Mouse (Mus musculus): ENCODE measurements at regions not wholly inside any gene's neighbourhood (a gene's known extent, or its start where the extent isn't known, plus 50 kb on each side); places are given as distances from the start of the nearest gene placed in this dataset.

DNA sequence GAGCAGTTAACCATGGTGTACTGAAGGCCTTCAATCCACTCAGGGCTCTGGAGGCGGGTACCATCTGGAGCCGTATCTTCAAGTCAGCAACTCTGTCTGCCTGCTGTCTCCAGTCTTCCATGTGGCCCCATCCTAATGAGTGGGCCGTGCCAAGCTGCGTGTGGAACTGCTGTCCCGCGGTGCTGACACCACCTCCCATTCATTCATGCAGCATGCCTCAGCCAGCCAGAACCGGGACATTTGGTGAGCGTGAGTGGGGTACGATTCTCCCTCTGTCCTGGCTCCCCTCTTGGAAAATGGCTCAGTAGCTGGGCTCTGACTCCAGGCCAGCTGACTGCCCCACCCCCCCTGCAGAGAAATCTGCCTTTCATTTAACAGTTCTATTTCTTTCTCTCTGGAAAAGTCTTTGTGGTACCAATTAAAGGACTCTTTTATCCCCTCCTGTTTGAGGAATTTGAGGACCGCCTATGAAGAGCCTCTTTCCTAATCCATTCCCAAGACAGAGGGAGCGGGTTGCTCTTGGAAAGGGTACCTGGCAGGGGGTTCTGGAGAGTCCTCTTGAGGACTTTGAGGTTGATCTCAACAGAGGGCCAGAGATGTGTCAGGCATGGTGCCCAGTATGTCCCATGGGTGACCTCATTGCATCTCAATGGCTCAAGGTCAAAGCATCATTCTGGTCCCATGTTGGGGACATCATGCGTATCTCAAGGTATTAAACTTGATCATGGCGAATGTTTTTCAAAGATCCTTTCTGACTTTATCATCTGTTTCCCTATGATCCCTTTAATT, 55.5 kb upstream of the Brd7 start:
- no peak for DNase-seq (ENCODE audit: low spot score in 2 of 2)

DNA sequence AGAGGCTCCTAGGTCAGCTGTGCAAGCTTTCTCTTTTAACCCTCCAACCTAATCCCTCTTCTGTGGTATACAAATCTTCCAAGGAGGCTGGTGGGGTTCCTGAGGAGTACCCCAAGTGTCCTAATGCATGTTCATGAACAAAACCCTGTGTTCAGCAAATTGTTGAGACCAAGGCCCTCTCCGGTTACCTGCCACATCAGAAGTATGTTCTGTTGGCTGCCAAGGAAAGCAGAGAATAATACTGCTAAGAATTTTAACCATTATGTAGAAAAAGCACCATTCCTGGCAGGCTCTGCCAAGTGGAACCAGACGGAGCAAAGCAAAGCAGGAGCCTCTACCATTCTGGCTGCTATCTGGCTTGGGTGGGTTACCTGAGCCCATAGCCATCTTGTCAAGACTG, 61.3 kb upstream of the Brd7 start:
- DNase-seq (ENCODE audit: low spot score in 2 of 2) = no peak

DNA sequence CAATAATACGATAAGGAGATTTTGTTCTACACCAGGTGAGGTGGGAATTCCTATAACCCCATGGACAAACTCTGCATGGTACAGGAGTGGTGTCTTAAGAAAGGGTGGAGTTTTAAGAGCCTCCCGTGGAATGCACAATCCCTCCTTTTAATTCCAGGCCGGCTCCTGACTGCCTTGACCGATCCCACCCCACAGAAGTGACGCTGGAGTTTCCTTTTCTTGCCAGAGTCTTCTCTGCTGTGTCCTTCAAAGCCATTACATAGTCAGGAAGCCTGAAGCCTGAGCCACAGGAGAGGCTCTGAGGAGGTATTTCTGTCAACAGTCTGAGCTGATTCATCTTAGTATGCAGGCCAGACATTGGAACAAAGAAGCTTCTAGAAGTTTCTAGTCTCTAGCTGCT, 66.6 kb upstream of the Brd7 start:
- no peak for DNase-seq (ENCODE audit: low spot score in 2 of 2)

DNA sequence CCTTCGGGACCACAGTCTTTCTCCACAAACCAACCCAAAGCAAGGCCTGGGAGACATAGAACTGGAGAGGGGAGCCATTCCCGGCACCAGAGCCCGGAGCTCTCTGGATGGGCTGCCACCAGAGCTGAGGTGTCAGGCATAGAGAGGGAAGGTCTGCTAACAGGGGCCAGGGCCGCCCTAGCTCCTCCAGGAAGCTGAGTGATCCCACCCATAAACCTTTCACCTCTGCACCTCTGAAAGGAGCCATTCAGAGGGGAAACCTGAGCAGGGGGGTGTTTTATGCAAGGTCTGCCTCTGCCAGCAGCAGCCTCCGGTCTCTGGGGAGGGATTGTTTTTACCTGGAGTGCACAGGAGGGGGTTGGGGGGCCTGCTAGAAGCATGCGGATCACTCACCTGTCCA, 69.4 kb upstream of the Brd7 start:
- no peak for DNase-seq (ENCODE audit: low spot score in 2 of 2)

DNA sequence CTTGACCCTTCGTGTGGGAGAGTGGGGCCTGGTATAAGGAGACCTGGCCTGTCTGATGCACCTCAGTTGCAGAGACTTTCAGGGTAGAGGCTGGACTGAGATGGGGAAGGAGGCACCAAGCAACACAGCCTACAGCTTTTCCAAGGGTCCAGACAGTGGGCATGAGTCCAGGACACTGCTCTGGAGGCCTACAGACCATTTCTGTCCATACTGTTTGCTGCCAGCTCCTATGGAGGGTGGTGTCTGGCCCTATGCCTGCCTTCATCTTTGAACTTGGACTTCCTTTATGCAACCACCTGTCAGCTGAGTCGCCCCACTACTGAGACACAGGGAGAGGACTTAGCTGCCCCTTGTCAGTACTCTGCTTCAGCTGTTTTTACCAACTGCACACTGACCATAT, 73.7 kb upstream of the Brd7 start:
- no peak for DNase-seq (ENCODE audit: low spot score in 2 of 2)

DNA sequence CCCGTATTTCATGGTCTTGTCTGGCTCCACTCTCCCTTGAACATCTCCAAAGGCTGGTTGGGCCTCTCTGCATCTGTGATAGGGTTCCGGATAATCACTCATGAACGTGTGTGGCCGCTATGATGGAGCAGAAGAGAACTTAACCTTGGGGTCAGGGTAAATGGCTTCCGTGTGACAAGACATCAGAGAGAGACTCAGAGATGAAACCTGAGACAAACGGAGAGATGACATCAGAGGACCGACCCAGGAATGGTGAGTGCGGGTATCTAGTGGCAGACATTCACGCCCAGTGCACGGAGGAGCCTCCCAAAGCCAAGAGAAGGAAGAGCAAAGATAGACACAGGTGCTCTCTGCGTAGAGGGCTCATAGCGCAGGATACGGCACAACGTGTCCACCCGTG, 78.2 kb upstream of the Brd7 start:
- no peak for DNase-seq (ENCODE audit: low spot score in 2 of 2)

DNA sequence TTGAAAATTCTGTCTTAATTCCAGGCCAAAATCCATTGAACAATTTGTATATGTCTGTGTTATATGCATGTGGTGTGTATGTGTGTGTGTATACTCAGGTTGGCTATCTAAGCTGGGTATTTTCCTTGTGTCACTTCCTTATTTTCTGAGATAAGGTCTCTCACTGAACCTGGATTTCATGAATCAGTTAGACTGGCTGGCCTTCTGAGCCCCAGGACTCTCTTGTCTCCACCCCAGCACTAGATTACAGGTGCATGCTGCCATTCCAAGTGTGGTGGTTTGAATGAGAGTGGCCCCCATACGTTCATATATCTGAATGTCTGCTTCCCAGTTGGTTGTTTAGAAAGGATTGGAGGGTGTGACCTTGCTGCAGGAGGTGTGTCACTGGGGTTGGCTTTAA, 77.8 kb upstream of the Nkd1 start:
- DNase-seq (ENCODE audit: low spot score in 2 of 2) = no peak

DNA sequence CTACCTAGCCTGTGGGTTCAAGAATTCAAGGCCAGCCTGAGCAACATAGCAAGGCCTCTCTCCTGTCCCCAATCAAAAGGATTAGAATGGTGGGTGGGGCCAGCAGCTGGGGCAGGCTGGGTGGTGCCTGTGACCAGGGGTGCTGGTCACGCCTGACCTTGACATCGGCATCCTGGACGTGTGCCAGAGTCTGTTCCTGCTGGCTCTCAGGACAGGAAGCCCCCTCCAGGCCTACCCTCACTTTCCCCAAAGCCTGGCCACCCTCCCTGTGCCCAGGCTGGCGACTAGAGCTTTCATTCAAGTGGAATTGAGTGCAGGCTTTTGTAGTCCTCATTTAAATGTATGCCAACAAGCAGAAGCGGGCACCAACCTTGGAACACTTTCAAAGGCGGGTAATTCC, 73.7 kb upstream of the Nkd1 start:
- no peak for DNase-seq (ENCODE audit: low spot score in 2 of 2)

DNA sequence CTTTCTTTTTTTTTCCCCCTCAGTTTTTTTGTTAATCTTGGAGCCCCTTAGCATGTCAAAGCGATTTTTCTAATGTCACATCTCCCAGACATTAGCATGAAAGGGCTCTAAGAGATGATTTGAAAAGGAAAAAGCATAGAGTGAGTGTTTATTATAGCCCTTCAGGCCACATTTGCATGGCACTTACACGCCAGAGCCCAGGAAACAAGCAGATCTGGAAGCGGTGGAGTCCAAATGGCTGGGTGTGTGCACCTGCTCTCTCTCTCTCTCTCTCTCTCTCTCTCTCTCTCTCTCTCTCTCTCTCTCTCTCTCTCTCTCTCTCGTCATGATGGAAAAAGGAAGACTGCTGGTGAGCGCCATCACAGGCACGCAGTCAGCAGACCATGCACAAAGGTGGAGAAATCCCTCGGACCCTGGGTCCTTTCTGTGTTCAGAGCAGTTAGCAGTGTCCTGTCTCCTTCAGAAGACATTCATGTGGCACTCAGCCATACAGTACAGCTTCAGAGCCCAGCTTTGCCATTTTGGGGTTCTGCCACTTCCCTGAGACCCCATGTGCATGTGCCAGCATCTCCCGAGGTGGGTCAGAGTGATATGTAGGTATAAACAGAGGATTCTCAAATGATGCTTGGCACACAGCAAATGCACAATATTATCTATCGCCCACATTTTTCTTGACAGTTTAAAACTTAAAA, 73.2 kb upstream of the Nkd1 start:
- no peak for DNase-seq (ENCODE audit: low spot score in 2 of 2)

DNA sequence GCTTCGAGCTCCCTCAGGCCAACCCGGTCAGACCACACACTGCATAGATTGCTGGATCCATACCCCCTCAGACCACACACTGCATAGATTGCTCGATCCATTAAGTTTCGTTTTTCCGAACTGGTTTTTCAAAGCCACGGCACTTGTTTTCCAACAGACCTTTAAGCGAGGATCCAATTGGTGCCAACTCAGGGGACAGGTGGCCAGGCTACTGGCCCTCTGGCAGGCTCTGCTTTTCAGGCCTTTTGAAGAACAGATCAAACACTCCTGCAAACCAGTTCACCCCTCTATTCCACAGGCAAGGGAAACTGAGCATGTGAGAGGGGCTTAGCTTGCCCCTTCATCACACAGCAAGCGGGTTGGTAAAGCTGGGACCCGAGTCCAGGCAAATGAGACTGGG, 72.2 kb upstream of the Nkd1 start:
- DNase-seq (ENCODE audit: low spot score in 2 of 2) = no peak

DNA sequence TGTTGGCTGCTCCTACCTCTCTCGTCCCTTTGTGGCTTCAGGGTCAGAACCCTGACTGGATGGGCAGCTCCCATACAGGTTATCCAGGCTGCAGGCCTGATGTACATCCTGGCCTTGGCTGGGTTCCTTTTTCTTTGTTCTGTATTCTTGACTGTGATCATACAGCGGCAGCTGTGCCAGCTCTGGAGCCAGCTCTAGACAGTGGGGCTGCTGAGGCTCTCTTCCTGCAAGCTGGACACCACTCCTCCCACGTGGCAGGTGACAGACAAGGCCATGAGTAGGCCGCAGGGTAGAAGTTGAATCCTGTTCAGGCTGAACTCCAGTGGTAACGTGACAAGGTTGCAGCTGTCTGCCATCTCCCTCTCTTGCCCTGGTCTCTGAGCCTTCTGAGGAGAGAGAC, 71.6 kb upstream of the Nkd1 start:
- no peak for DNase-seq (ENCODE audit: low spot score in 2 of 2)

DNA sequence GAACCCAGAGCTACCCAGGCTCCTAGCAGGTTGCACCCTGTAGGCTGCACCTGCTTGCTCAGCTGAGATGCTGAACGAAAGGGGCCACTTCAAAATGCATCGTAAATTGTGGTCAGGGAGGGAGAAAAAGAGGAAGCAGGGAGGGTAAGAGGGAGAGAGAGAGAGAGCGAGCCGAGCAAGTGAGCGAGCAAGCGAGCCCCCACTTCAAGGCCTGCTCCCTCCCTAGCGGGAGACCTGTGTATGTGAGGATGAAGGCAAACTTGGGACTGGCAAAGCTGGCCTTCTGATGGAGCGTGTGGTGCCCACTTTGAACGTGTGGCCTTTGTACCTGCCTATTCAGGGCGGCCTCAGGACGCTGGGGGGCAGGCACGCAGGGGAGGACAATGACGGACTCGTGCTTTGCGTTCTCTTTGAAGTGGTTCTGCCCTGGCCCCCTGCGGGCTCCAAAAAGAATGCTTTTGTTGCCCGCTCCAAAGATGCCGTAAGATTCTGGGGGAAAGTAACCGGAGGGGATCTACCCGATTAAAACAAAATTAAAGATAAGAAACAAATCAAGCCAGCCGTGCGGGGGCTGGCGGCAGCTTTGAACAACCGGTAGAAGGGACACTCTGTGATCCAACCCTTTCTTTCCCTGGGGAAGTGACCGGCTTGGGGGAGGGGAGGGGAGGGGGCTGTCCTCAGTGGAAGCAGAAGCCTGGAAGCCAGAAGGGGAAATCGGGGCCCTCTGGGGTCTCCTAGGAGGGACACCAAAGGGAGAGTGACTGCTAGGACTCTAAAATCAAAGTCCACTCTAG, 70.1 kb upstream of the Nkd1 start:
- DNase-seq (ENCODE audit: low spot score in 2 of 2) = peak; percentile 37 to 38

DNA sequence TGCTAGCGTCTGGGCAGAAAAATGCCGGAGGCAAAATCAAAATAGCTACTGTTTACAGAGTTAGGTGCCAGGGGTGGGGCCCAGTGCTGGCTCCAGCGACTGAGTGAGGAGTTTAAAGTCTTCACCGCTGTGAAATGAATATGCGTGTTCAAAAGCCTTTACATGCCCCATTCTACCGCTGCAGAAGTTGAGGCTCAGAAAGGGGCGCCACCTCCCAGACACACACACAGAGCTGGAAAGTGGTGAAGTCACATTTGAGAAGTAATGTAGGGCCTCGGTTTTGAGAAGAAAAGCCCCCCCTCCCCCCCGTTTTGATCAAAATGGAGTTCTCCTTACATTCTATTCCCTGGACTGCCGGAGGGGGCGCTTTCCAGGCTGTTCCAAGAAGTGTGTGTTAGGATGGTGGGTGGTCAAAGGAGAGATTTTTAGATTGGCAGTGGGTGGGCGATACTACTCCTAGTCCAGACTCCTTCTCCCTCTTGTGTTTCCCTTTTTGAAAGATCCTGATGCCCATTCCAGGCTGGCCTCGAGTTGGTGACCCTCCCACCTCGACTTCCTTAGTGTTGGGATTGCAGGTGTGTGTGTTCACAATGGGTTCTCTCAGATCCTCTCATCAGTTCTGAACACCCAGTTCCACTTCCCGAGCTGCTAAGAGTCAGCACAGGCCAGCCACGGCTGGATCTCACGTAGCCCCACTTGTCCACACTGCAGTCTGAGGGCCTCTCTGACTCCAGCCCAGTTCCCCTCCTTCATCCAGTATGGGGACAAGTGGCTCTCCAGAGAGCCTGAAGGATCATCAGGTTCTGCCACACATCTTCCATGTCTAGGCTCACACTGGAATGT, 69.3 kb upstream of the Nkd1 start:
- DNase-seq (ENCODE audit: low spot score in 2 of 2) = no peak

DNA sequence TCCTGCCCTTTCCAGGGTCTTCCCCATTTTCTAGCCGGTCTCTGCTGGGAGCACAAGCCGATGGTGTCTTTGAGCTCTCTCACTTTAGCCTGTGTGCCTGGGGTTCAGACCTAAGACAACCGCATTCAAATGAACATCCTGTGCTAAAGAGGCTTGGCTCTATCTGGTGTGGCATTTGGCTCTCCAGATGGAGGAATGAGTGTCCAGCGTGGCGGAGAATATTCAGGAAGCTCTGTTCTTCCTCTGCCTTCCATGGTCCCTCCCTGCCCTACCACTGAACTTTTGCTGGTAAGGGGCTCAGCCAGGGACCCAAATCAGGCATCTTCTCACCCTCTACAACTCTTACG, 68.7 kb upstream of the Nkd1 start:
- no peak for DNase-seq (ENCODE audit: low spot score in 2 of 2)

DNA sequence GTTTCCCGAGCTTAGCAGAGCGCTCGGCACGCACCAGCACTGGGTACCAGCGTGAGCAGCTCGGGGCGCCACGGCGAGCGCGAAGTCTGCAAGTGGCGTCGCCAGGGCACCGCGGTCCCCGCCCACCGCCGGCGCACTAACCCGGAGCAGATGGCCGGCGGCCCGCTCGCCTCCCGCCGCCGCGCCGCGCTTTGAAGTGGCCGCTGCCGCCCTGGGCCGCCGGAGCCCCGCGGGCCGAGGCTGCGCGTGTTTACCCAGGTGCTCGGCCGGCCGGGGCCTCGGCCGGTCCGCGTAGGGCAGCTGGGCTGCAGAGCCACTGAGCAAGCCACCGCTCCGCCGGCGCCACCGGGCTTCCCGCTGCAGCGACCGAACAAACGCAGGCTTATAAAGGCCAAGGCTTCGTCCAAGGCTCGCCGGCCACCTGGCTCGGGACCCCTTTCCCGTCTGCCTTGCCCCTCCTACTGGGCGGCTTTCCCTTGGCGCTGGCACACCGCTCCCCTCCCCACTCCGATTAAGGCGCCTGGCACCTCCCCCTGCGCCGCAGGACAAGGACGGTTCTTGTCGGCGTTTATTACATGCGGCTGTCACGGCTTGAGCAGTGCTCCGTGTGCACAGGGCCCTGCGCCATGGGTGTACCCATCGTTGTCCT, 67.0 kb upstream of the Nkd1 start:
- DNase-seq (ENCODE audit: low spot score in 2 of 2) = no peak

DNA sequence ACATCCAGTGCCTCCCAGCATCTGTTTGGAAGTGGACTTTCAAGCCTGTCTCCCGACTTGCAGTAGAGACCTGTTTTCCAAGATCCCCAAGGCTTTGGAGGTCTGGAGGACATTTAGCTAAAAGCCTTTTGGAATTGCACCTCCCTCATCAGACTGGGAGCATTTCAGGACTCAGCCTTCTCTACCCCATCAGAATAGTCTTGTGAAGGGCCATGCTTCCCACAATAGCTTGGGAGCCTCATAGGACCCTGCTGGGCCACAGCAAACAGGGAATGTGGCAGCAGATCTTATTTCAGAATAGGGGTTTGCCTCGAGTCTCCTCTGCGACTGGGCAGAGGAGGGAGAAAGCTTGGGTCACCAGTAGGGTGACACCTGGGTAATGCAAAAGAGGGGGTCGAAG, 66.2 kb upstream of the Nkd1 start:
- DNase-seq (ENCODE audit: low spot score in 2 of 2) = no peak

DNA sequence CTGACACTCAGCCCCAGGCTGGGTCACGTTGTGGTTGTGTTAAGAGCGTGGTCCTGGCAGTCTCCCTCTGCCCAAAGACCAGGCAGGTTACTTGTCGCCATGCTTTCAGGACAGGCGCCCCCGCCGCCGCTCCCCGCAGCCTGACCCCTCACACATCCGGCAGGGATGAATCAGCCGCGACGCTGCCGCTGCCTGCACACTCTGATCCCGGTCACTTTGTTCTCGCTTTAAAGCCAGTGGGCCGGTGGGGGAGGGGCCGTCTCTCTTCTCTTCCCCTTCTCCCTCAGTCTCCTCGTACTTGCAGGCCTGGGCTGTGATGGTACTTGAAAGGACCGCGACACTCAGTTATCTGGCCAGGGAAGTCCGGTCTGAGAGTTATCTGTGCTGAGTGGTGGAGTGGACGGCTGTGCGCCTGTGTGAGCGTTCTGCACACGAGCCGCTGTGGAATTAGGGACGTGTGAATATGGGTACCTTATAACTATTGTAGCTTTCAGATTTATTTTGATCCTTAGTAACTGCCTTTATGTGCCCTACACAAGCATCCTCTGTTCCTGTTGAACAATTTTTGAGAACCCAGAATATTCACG, 65.6 kb upstream of the Nkd1 start:
- DNase-seq (ENCODE audit: low spot score in 2 of 2) = no peak

DNA sequence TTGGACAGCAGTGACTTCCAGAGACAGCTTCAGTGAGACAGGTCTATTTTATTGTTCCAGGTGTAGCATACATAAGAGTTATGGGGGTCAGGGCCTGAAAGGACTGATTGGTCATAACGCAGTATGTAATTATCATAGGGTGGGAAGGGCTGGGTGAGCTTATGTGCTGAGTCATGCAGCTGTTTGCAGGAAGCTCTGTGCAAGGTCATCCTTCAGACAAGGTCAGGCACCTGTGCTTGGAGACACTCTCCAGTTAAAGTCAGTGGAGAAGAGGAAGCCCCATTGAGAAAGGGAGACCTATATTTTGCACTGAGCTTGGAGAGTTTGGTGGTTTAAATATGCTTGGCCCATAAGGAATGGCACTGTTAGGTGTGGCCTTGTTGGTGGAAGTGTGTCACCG, 62.0 kb upstream of the Nkd1 start:
- DNase-seq (ENCODE audit: low spot score in 2 of 2) = no peak

DNA sequence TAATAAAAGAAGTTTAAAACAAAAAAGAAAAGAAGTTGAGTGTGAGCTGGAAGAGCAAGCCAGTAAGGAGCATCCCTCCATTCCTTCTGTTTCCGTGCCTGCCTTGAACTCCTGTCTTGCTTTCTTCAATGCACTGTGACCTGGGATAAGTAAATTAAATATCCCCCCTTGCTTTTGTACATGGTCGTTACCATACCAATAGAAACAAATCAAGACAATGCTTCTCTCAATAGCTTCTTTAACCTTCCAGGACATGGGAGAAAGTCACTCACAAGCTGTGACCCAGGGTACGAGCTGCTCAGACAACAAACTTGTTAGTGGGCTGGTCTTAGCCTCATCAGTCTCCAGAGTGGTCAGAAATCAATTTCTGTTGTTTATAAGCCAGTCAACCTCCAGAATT, 53.4 kb upstream of the Nkd1 start:
- no peak for DNase-seq (ENCODE audit: low spot score in 2 of 2)

DNA sequence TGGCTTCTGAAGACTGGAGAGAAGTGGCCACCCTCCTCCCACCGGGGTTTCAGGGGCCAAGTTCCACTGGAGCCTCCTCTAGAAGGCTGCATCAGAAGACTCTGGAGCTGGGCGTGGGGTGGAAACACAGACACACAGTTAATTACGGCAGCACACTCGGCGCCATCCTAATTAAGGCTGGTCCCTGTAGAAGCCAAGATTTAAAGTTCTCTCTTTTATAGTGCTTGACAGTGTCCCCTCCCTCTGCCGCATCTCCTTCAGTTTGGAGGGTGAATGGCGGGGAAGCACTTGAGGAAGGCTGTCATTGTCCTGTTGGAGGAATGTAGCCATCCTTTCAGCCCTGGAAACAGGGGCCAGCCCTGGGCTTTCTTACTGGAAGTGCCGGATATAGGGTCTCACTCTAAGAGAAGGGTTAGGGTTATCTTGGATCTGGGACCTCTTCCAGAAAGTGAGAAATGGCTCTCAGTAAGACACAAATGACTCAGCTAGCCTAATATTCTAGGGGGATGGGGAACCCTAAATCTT, 50.2 kb upstream of the Nkd1 start:
- no peak for DNase-seq (ENCODE audit: low spot score in 2 of 2)
